Mouse (Mus musculus): ENCODE results near the gene Pnma1.

Gene Pnma1

DNA sequence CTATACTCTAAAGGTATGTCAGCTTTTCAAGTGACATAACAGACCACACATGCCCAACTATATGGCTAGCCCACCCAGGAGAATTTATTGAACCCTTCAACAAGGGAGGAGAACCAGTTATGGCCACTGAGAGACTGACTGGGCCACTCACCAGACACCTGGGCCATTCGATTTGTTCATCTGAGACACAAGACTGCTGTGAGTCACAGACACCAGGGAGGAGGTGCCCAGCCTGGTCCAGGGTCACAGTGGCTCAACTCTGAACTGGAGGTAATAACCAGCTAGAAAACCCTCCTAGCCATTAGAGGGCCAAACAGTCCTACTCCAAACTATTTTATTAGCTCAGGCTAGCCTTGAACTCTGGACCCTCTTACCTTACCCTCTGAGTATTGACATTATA lies 29.8 kb upstream of the Pnma1 start:
- DNase-seq, result no peak

GRCm38 (mm10) chr12:84176886-84177765 lies 28.8 kb upstream of the Pnma1 start:
- no peak for DNase-seq

DNA sequence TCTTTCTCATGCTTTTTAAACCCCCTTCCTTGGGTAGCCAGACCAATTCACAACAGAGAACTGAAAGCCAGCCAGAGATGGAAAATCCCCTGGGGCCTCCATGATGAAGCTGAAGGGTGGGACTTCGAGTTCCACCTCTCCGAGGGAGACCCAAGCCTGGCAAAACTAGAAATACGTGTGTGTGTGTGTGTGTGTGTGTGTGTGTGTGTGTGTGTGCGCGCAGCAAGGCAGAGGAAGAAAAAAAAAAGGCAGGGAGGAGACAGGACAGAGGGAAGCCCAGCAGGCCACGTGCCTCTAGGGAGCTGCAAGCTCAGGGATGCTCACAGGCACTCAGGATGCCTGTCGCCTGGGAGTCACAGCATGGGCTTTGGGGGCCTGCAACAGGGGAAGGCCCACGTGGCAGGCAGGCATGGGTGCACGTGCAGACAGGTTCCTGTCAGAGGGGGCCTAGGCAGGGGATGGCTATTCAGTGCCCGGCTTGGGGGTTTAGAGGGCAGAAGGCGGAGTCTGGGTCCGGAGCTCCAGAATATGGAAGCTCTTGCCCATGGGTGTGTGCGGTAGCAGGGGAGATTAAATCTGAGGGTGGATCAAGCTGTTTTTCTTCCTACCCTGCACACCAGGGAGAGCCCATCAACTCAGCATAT lies 28.0 kb upstream of the Pnma1 start:
- peak; percentile 39 for DNase-seq

DNA sequence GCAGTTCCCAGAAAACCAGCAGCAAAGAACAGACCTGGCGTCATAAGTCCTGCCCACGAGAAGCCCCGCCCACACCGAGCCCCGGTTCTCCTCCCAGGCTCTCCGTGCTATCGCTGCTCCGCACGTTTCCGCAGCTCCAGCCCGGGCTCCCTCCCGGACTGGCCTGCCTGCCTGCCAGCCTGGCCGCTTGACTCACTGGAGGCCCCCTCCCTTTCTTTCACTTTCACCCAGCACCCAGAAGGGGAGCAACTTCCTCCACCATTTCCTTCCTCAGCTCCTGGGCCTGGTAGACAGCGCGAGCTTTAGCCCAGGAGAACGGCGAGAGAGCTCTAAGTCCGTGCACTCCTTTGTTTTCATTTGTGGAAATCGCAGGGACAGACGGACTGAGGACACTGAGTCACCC lies 27.4 kb upstream of the Pnma1 start:
- DNase-seq, result peak; percentile 91

- DNase-seq, result no peak
Observed at GRCm38 (mm10) chr12:84174871-84175270, 26.6 kb upstream of the Pnma1 start.

DNA sequence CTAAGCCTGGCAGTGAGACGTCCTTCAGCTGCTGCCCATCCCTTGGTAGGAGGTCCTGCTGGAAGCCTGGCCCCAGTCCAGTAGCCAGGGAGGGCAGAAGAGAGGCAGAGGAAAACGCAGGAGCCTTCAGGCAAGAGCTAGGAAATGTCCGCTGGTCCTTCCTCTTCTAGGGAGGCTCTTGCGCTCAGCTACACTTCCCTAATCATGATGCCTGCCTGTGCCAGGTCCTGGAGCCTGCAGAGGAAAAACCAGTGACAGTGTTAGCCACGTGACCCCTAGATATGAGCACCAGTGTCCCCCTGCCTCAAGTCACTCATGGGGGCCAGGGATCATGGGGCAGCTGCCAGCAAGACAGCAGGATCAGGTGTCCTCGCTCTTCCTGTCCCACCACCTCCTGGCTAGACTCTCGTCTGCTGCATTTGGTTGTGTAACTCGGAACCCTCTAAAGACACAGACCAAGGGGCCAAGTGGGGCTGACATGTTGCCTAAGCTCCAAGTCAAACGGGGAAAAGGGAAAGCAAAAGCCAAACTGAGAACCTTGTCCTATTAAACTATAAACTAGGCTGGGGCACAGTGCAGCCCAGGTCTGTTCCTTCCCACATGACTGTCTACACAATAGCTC lies 26.0 kb upstream of the Pnma1 start:
- no peak for DNase-seq

DNA sequence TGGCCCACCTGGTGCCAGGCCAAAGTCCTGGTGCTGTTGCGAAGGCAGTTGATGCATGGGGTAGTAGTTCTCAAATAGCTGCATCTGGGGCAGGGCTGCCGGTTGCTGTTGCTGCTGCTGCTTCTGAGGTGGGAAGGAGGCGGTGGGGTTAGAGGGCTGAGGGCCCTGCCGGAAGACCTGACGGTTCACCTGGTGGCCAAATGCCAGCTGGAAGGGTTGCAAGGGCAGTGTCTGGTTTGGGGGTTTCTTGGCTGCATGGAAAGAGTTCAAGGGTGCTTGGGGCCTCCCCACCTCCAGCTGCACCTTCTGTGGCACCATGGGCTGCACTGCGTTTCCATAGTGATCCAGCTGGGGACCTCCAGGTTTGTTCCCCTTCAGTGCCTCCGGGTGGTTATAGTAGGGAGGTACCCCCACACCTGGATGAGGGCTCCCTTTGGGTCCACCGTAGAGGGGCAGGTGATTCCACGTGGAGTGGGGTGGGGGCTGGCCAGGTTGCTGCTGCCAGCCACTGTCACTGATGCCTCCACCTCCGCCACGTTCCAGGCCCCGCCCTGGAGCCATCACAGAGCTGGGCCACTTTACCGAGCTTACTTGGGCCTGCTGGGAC lies 25.1 kb upstream of the Pnma1 start:
- DNase-seq, result no peak

DNA sequence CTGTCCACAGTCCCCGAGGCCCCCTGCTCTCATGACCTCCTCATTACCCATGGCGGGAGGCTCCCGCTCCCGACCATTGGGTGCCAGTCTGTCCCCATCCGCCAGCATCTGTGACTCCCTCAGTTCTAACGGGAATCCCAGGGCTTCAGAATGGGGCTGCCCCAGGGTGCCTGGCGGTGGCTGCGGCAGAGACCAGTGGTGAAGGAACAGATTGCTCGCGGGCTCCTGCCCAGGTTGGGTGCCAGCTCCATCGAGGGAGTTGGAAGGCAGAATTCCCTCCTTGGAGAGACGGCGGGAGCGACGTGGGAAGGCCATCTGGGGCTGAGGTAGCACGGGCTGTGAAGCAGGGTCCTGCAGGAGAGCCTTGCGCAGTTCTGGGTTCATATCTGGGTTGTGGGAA lies 24.6 kb upstream of the Pnma1 start:
- peak; percentile 42 for DNase-seq

DNA sequence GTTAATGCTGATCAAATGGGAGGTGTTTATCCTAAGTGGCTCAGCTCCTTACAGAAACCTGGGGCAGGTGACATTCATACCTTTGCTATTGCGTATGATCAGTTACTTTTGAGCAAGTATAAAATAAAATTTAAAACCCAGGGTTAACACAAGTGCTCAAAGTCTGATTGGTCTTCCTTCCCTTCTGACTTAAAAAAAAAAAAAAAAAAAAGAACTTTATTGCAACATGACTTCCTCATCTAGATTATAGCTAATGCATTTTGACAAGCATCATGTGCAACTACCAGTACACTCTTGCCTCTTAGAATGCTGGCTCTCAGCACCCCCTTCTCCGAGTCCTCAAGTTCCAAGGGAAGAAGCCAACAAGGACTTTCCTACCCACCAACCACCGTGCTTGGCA lies 23.9 kb upstream of the Pnma1 start:
- no peak for DNase-seq

GRCm38 (mm10) chr12:84170610-84171009 lies 22.3 kb upstream of the Pnma1 start:
- no peak for DNase-seq

DNA sequence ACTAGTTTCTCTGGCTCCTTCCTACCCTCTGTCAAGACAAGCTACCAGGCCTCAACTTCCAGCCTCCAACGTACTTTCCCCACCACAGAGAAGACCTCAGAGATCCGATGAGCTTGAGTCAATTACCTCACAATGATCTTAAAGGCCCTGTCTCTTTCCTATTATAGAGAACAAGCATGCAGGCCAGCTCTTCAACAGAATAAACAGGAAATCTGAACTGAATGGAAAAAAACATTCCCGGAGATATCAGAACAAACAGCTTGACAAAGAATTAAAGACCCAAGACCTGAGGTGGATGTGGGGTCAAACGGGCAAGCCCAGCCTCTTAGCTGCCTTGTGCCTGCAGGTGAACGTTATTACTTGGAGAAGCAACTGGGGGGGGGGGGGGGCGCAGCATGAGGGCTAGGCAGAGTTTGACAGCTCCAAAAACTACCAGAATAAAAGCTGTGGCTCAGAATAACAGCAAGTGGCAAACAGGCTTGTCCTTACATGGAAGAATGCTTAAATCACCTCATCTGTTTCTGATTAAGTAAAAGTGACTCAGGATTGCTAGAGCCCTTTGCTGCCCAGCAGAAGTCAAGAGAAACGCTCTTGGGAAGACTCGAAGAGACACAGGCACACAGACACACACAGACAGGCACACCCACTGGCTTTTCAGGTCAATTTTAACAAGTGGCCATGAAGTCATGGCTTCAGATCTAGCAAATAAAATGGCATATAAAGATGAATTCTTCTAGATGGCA lies 17.5 kb upstream of the Pnma1 start:
- no peak for DNase-seq

DNA sequence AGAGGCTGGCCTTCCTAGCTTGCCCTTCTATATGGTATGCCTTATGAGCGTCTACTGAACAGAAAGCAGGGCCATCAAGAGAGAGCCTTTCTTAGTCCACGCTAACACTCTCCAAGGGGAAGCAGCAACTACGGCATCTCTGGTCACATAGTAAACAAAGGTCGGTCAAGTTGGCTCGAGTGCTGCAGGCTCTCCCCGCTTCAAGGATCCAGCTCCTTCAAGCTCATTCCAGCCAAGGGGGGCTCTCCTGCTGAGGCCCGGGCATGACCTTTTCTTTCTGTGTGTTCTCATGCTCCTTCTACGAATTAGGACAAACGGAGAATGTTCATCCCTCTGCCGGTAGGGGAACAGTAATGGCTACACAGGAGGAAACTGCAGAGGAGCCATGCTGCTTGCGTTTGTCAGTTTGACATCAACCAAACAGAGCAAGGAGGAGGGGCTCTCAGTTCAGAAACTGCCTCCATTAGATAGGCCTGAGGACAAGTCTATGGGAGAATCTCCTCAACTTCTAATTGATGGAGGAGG lies 15.4 kb upstream of the Pnma1 start:
- no peak for DNase-seq

GRCm38 (mm10) chr12:84163133-84163532 lies 14.8 kb upstream of the Pnma1 start:
- no peak for DNase-seq

- no peak for DNase-seq
Observed at GRCm38 (mm10) chr12:84161616-84162433, 13.5 kb upstream of the Pnma1 start.

GRCm38 (mm10) chr12:84161116-84161515 lies 12.8 kb upstream of the Pnma1 start:
- DNase-seq, result no peak

DNA sequence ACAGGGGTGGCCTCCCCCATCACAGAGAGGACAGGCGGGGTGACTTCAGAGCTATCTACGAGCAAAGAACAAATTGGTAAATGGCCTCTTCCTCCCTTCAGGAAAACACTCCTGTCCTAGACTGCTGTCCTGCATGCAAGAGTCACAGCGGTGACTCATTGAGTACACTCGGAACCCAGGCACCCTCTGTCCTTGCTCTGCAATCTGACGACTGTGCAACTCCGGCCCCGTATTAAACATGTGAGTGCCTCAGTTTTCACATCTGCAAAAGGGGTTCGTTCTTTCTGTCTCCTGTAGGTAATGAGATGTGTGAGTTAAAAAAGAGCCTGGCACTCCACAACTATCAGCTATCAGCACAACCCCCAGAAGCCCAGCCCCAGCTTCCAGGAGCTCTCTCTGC lies 12.2 kb upstream of the Pnma1 start:
- no peak for DNase-seq

DNA sequence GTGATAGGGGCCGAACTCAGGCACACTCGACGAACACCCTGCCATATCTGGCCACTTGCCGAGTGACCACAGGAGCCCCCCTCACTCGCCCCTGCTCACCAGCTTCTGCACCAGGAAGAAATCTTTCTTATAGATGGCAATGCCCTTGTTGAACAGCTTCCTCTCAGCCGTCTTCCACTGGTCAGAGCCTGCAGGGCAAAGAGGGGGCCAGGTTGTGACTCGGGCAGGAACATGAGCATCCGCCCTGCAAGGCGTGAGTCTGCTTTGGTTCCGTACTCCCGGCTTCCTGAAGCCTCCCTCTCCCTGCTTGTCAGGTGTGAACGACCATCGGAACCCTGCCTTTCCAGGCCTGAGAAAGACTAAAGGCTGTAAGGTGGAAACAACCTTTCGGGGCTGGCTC lies 9.9 kb upstream of the Pnma1 start:
- no peak for DNase-seq

- no peak for DNase-seq
Observed at GRCm38 (mm10) chr12:84156210-84156609, 7.9 kb upstream of the Pnma1 start.

GRCm38 (mm10) chr12:84155523-84155871 lies 7.2 kb upstream of the Pnma1 start:
- no peak for DNase-seq

DNA sequence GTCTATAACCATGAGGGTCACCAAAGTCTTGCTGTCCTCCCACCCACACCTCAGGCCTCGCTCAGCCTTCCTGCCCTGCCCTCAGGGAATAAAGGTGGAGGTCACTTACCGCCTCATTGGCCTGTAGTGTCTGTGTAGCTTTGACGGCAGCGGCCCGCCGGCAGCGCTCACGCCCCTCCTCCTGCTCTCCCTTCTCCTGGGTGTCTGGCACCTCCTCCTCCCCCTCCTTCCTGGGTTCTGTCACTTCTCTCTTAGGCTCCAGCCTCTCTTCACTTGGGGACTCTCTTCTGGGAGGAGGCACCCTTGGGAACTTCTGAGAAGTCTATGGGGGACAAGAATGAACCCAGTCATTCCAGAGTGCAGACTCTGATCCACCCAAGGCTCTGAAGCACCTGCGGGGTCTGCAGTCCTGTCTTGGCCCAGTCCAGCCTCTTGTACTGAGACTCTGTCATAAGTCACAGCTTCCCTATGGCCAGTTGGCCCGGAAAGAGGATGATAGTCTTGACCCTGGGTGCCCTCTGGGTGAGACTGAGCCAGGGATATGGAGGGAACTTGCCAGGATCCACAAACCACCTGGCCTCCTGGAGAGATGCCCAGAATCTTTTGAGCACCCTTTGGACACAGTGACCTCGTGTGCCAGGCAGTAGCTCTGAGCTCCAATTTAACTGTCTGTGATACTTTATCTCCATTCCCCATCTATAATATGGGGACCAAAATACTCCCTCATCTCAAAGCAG lies 6.7 kb upstream of the Pnma1 start:
- no peak for DNase-seq

- DNase-seq, result no peak
Observed at GRCm38 (mm10) chr12:84153414-84153813, 5.1 kb upstream of the Pnma1 start.
